Mouse (Mus musculus) midbrain, embryonic 11.5 days (tissue): Measurements from ENCODE around the gene 4931414P19Rik. TPM values are rescaled to one million over a fixed set of nuclear protein-coding genes. Genes with fewer than 3 reads are reported as not detected.

ENCODE experiments used
- ATAC-seq: fragments of 200-750 bp; cut with Nextera tagmentation; 2 replicates; pipeline ENCODE4 v1.8.0; 2017; ENCODE audit warnings: moderate TSS enrichment, moderate library complexity; ENCODE audit not compliant: low FRiP score
- DNase-seq: peaks from one replicate; pipeline ENCODE4 v3.0.0; 2015; ENCODE audit warnings: low spot score; ENCODE audit errors: missing footprints
- H3K27ac ChIP-seq: fragments of 300-500 bp; sonication (generic); 2 replicates; pipeline ENCODE4 v1.5.1; 2014; ENCODE audit warnings: low read depth, low read length
- H3K27me3 ChIP-seq: fragments of 300-500 bp; sonication (generic); 2 replicates; pipeline ENCODE4 v1.6.1; 2014; ENCODE audit warnings: mild to moderate bottlenecking, low read length, moderate library complexity, mixed read lengths; ENCODE audit not compliant: control insufficient read depth, insufficient read depth
- H3K36me3 ChIP-seq: fragments of 300-500 bp; sonication (generic); 2 replicates; pipeline ENCODE4 v1.6.1; 2014; ENCODE audit warnings: mild to moderate bottlenecking, low read length, moderate library complexity, mixed read lengths; ENCODE audit not compliant: control insufficient read depth, insufficient read depth
- H3K4me1 ChIP-seq: fragments of 300-500 bp; sonication (generic); 2 replicates; pipeline ENCODE4 v1.6.1; 2014; ENCODE audit warnings: low read length; ENCODE audit not compliant: control insufficient read depth, insufficient read depth
- H3K4me2 ChIP-seq: fragments of 300-500 bp; sonication (generic); 2 replicates; pipeline ENCODE4 v1.6.1; 2014; ENCODE audit warnings: mild to moderate bottlenecking, moderate library complexity
- H3K4me3 ChIP-seq: fragments of 300-500 bp; sonication (generic); 2 replicates; pipeline ENCODE4 v1.5.1; 2014; ENCODE audit warnings: low read depth, low read length
- H3K9ac ChIP-seq: fragments of 300-500 bp; sonication (generic); 2 replicates; pipeline ENCODE4 v1.6.1; 2014; ENCODE audit warnings: low read length
- H3K9me3 ChIP-seq: fragments of 300-500 bp; sonication (generic); 2 replicates; pipeline ENCODE4 v1.6.1; 2016; ENCODE audit warnings: low read length; ENCODE audit not compliant: control insufficient read depth
- WGBS: fragments of 180-500 bp; shearing (Covaris S2); extraction: QIAGEN DNeasy Blood & Tissue Kit; methylation state at CpG from one replicate; pipeline ENCODE4 v1.1.7; 2014; 5-methylcytosine and 5-hydroxymethylcytosine counted together
- polyA plus RNA-seq: library from polyadenylated mRNA; unstranded; fragments of >200 nt; fragmentation: Nextera tagmentation; extraction: Ambion mirVana; gene quantifications from 2 replicates; pipeline ENCODE4 v1.2.1, GENCODE M21; 2014

The 4931414P19Rik gene
- polyA plus RNA-seq, 1 experiment from 2014 or later: 8.5 TPM

DNA sequence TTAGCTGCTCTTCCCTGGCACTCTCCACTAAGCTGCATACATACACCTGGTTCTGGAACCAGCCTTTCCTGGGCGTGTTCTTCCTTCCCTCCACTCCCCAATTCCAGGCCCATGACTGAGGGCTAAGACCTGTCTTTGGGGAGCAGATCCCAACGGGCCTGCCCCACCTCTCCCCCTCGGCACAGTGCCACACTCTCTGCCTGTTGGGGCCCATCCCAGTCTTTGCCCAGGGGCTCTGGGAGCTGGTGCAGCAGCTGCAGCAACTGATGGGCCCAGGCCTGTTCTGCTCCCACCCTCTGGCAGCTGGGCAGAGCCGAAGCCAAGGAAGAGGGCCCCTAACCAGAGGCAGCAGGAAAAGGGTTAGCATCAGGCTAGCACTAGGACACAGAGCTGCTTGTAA is 31.5 kb downstream of the 4931414P19Rik start:
- H3K27me3 ChIP-seq: no peaks in the 10 kb centered on the region
- peak overlapping the region; percentile 91 for H3K4me3 ChIP-seq
- ATAC-seq (no peak), DNase-seq (peak; percentile 93)
- peak overlapping the region; percentile 94 for H3K9ac ChIP-seq
- peak overlapping the region; percentile 25; the same call in 1 of the 2 replicates for H3K27ac ChIP-seq
- H3K9me3 ChIP-seq: no peaks in the 10 kb centered on the region
- peaks cover 53% of the 10 kb centered on the region for H3K4me1 ChIP-seq
- H3K36me3 ChIP-seq: peaks cover 6% of the 10 kb centered on the region; the same call in 1 of the 2 replicates
- H3K4me2 ChIP-seq: peak overlapping the region; percentile 81
- 8% methylated on average over 4 of the region's 4 CpGs for WGBS

- WGBS: 2% methylated on average over 14 of the region's 14 CpGs
Observed at GRCm38 (mm10) chr14:54572790-54573736, 32.7 kb downstream of the 4931414P19Rik start.

DNA sequence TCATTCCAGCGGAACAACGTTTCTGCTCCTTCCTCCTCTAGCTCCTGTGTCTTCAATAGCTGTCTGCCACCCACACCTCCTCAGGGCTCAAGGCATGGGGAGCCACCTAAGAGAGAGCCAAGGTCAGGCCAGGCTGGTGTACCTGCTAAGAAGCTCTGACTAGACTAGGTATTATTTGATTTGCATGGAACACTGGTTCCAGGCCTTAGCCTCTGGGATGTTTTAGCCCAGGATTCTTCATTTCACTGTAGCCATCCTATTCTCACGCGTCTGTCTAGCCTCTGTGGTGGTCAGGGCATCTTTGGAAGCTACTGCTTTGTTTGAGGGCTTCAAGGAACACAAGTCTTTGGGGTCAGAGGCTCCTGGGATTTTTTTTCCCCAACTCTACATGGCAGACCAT is 33.7 kb downstream of the 4931414P19Rik start:
- H3K4me2 ChIP-seq: peak overlapping the region; percentile 81
- H3K4me1 ChIP-seq: peaks cover 51% of the 10 kb centered on the region
- H3K4me3 ChIP-seq: peak overlapping the region; percentile 11; the same call in 1 of the 2 replicates
- ATAC-seq (no peak), DNase-seq (peak; percentile 89)
- peaks cover 14% of the 10 kb centered on the region; the same call in 1 of the 2 replicates for H3K36me3 ChIP-seq
- peak overlapping the region; percentile 48; the same call in 1 of the 2 replicates for H3K27ac ChIP-seq
- H3K9ac ChIP-seq: peak overlapping the region; percentile 37; the same call in 1 of the 2 replicates
- H3K27me3 ChIP-seq: no peaks in the 10 kb centered on the region
- no peaks in the 10 kb centered on the region for H3K9me3 ChIP-seq
- 37% methylated on average over 4 of the region's 4 CpGs for WGBS

More at GRCm38 (mm10) chr14:54572790-54573736, 32.7 kb downstream of the 4931414P19Rik start:
- ATAC-seq: peak; percentile 80
- peaks cover 10% of the 10 kb centered on the region; the same call in 1 of the 2 replicates for H3K36me3 ChIP-seq
- H3K4me1 ChIP-seq: peaks cover 51% of the 10 kb centered on the region
- H3K27ac ChIP-seq: peak overlapping the region; percentile 48; the same call in 1 of the 2 replicates
- peak overlapping the region; percentile 81 for H3K4me2 ChIP-seq
- peak overlapping the region; percentile 94 for H3K9ac ChIP-seq
- DNase-seq: peak; percentile 95
- peak overlapping the region; percentile 91 for H3K4me3 ChIP-seq
- no peaks in the 10 kb centered on the region for H3K9me3 ChIP-seq
- no peaks in the 10 kb centered on the region for H3K27me3 ChIP-seq

DNA sequence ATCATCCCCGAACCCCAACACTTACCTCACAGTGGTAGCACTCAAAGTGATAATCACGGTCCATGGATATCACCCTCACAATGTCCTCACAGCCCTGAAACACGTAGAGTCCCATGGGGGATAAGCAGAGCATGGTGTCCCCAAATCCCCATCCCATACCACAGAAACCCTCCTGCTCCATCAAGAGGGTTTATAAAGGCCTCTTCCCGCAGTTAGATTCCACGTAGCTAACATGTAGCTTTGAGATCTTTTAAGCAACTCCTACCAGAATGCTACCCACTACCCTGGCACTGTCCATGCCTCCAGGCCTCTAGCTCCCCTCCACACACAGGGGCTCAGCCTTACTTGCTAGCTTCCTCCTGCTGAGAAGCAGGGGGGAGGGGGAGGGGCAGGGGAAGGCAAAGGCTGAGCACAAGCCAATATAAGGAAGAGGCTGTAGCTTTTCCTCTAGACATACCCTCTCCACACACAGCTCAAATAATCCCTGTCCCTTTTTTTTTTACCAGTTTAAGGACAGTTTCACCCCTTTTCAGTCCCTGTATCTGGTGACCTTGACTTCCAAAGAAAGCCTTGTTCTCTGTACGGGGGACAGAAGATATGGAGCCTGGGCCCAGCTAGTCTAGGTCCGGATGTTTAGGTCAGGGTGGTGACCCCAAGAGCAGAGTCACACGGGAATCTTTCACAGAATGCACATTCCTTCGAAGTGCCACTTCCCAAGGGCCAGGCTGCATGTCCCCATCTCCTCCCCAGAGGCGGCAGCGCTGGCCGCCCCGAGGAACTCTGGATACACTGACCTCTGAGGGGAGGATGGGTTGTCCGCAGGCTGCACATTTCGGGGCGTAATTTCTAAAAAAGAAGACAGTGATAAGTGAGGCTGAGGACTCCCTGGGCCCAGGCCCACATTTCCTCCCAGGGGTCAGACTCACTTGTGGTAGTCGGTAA is 36.1 kb downstream of the 4931414P19Rik start:
- ATAC-seq: no peak
- peaks cover 42% of the 10 kb centered on the region for H3K4me1 ChIP-seq
- H3K9me3 ChIP-seq: no peaks in the 10 kb centered on the region
- H3K4me2 ChIP-seq: peak overlapping the region; percentile 6; the same call in 1 of the 2 replicates
- WGBS: 54% methylated on average over 17 of the region's 17 CpGs
- H3K9ac ChIP-seq: peak overlapping the region; percentile 28; the same call in 1 of the 2 replicates
- H3K36me3 ChIP-seq: peaks cover 14% of the 10 kb centered on the region; the same call in 1 of the 2 replicates
- DNase-seq: peak; percentile 94
- H3K27ac ChIP-seq: peak overlapping the region; percentile 32; the same call in 1 of the 2 replicates
- no peaks in the 10 kb centered on the region for H3K27me3 ChIP-seq
- no peak overlapping the region for H3K4me3 ChIP-seq

DNA sequence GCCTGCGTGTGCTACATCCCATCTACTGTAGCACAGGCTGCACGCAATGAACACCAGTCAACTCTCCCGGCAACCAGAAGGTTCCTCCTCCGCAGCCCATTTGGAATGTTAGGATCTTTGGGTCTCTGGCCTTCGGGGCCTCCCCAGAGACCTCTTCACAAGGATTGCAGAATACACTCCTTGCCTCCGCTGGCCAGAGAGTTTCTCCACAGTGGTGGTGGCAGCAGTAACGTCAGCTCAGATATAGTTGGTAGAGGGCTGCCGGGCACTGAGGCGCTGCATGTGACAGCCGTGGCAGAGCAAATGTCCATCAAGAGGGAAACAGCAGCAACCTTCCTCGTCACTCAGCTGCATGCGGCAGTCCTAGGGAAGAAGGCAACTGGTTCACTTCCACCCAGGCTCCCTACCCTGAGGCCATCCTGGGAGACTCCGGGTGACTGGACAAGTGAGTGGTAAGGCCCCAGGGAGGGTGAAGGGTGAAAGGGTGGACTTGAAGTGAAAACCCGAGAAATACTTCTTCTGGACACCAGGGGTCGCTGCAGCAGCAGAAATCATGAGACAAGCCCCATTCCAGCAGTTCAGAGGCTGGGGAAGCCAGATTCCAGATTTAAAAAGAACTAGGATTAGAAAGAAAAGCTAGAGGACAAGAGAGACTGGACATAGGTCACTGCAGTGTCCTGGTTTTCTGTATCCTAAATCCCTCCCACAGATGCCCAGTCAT is 36.9 kb downstream of the 4931414P19Rik start:
- DNase-seq (peak; percentile 97), ATAC-seq (no peak)
- peaks cover 34% of the 10 kb centered on the region for H3K4me1 ChIP-seq
- no peak overlapping the region for H3K4me3 ChIP-seq
- H3K4me2 ChIP-seq: no peak overlapping the region
- peaks cover 14% of the 10 kb centered on the region; the same call in 1 of the 2 replicates for H3K36me3 ChIP-seq
- H3K27me3 ChIP-seq: no peaks in the 10 kb centered on the region
- H3K27ac ChIP-seq: no peak overlapping the region
- H3K9ac ChIP-seq: no peak overlapping the region
- no peaks in the 10 kb centered on the region for H3K9me3 ChIP-seq
- 76% methylated on average over 15 of the region's 15 CpGs for WGBS

GRCm38 (mm10) chr14:54560527-54561242 is 45.1 kb downstream of the 4931414P19Rik start:
- no peak for DNase-seq
- Histone ChIP-seq H3K4me2 (no peak overlapping the region), H3K27me3 (no peaks in the 10 kb centered on the region), H3K9me3 (no peaks in the 10 kb centered on the region), H3K9ac (no peak overlapping the region), H3K27ac (no peak overlapping the region), H3K4me1 (no peaks in the 10 kb centered on the region), H3K36me3 (no peaks in the 10 kb centered on the region), H3K4me3 (no peak overlapping the region)
- 89% methylated on average over 14 of the region's 14 CpGs for WGBS
- ATAC-seq: no peak

DNA sequence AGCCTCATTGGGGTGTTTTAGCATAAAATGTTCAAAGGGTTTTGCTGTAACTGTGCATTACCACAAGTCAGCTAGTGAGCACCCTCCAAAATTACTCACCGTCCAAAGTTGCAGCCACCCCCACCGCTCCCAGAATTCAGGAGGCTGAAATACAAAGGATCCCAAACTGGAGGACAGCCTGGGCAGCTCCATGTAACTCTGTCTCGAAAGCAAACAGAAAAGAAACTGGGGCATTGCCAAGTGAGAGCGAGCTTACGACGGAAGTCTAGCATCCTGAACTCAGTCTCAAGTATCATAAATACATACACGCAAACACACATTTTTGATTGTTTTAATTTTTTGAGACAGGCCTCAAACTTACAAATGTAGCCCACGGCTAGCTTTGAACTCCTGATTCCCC is 48.5 kb downstream of the 4931414P19Rik start:
- 81% methylated on average over 8 of the region's 8 CpGs for WGBS
- ATAC-seq (no peak), DNase-seq (no peak)
- no peaks in the 10 kb centered on the region for H3K9me3 ChIP-seq
- H3K4me2 ChIP-seq: no peak overlapping the region
- peaks cover 7% of the 10 kb centered on the region for H3K4me1 ChIP-seq
- no peak overlapping the region for H3K4me3 ChIP-seq
- no peaks in the 10 kb centered on the region for H3K36me3 ChIP-seq
- no peaks in the 10 kb centered on the region for H3K27me3 ChIP-seq
- H3K9ac ChIP-seq: no peak overlapping the region
- no peak overlapping the region for H3K27ac ChIP-seq
